Mouse (Mus musculus): Measurements from ENCODE around the gene Slc25a16. TPM values are rescaled to one million over a fixed set of nuclear protein-coding genes. Genes with fewer than 3 reads are reported as not detected.

Gene Slc25a16
- 37.7 and 45.0 TPM in 2 replicates for total RNA-seq (2021)
- long read RNA-seq, transcript Slc25a16-201 (9 exons, 3,145 nt): major isoform, 26 of 41 reads
- long read RNA-seq, partial matches to known transcripts: 3 of 41 reads
- long read RNA-seq, other reads (novel, unspliced or antisense): 12 of 41 reads

- peak; percentile 92 for DNase-seq
These were observed at the start of gene Slc25a16 for GRCm38 (mm10) chr10:62919925-62920765. Slc25a16 (plus strand) TSS chr10:62920633.

GRCm38 (mm10) chr10:62874828-62875227 lies 45.6 kb upstream of the Slc25a16 start:
- DNase-seq: no peak

GRCm38 (mm10) chr10:62875565-62875964 lies 44.9 kb upstream of the Slc25a16 start:
- no peak for DNase-seq

- DNase-seq: no peak
These were observed 42.4 kb upstream of the Slc25a16 start for GRCm38 (mm10) chr10:62878056-62878455.

GRCm38 (mm10) chr10:62881211-62881610 lies 39.2 kb upstream of the Slc25a16 start:
- no peak for DNase-seq

GRCm38 (mm10) chr10:62883933-62884372 lies 36.5 kb upstream of the Slc25a16 start:
- no peak for DNase-seq

- DNase-seq: no peak
These were observed 35.9 kb upstream of the Slc25a16 start for GRCm38 (mm10) chr10:62884517-62884916.

GRCm38 (mm10) chr10:62885460-62885859 lies 35.0 kb upstream of the Slc25a16 start:
- no peak for DNase-seq

- DNase-seq: no peak
These were observed 34.2 kb upstream of the Slc25a16 start for GRCm38 (mm10) chr10:62885969-62886798.

GRCm38 (mm10) chr10:62886799-62887591 lies 33.4 kb upstream of the Slc25a16 start:
- DNase-seq: peak; percentile 55

- no peak for DNase-seq
These were observed 29.4 kb upstream of the Slc25a16 start for GRCm38 (mm10) chr10:62891025-62891424.

GRCm38 (mm10) chr10:62892549-62893232 lies 27.7 kb upstream of the Slc25a16 start:
- no peak for DNase-seq

- no peak for DNase-seq
These were observed 27.0 kb upstream of the Slc25a16 start for GRCm38 (mm10) chr10:62893356-62893884.

- DNase-seq: no peak
These were observed 26.0 kb upstream of the Slc25a16 start for GRCm38 (mm10) chr10:62894447-62894846.

- no peak for DNase-seq
These were observed 25.0 kb upstream of the Slc25a16 start for GRCm38 (mm10) chr10:62895386-62895785.

- DNase-seq: no peak
These were observed 24.4 kb upstream of the Slc25a16 start for GRCm38 (mm10) chr10:62896035-62896434.

GRCm38 (mm10) chr10:62896774-62897173 lies 23.7 kb upstream of the Slc25a16 start:
- no peak for DNase-seq

- DNase-seq: no peak
These were observed 23.0 kb upstream of the Slc25a16 start for GRCm38 (mm10) chr10:62897437-62897836.

- no peak for DNase-seq
These were observed 22.4 kb upstream of the Slc25a16 start for GRCm38 (mm10) chr10:62898061-62898460.

GRCm38 (mm10) chr10:62900144-62900543 lies 20.3 kb upstream of the Slc25a16 start:
- DNase-seq: no peak

GRCm38 (mm10) chr10:62901826-62902225 lies 18.6 kb upstream of the Slc25a16 start:
- no peak for DNase-seq
